Mouse (Mus musculus) spleen, adult 12 weeks (tissue): ENCODE measurements around the gene Pla2r1.

Experiments used
- DNase-seq: peaks from one replicate; pipeline ENCODE4 v3.0.0; 2022; ENCODE audit warnings: low spot score

The Pla2r1 gene

GRCm38 (mm10) chr2:60552902-60553682 lies at the start of gene Pla2r1:
Pla2r1 (minus strand) TSS chr2:60553308.
- DNase-seq: no peak

GRCm38 (mm10) chr2:60601326-60601725 lies 48.2 kb upstream of the Pla2r1 start:
- no peak for DNase-seq

- DNase-seq: no peak
These were observed 47.8 kb upstream of the Pla2r1 start for GRCm38 (mm10) chr2:60600863-60601262.

GRCm38 (mm10) chr2:60583416-60583815 lies 30.3 kb upstream of the Pla2r1 start:
- no peak for DNase-seq

GRCm38 (mm10) chr2:60554561-60554960 lies 1.5 kb upstream of the Pla2r1 start:
- DNase-seq: no peak

- DNase-seq: no peak
These were observed 769 bp downstream of the Pla2r1 start for GRCm38 (mm10) chr2:60552177-60552901.

GRCm38 (mm10) chr2:60551673-60552072 lies 1.4 kb downstream of the Pla2r1 start:
- DNase-seq: no peak

- DNase-seq: no peak
These were observed 2.6 kb downstream of the Pla2r1 start for GRCm38 (mm10) chr2:60550521-60550920.

- no peak for DNase-seq
These were observed 3.3 kb downstream of the Pla2r1 start for GRCm38 (mm10) chr2:60549851-60550250.

GRCm38 (mm10) chr2:60546082-60546481 lies 7.0 kb downstream of the Pla2r1 start:
- no peak for DNase-seq

- DNase-seq: no peak
These were observed 9.1 kb downstream of the Pla2r1 start for GRCm38 (mm10) chr2:60544006-60544405.

GRCm38 (mm10) chr2:60541745-60542144 lies 11.4 kb downstream of the Pla2r1 start:
- DNase-seq: no peak

GRCm38 (mm10) chr2:60540346-60540745 lies 12.8 kb downstream of the Pla2r1 start:
- DNase-seq: no peak

GRCm38 (mm10) chr2:60538710-60539109 lies 14.4 kb downstream of the Pla2r1 start:
- no peak for DNase-seq

GRCm38 (mm10) chr2:60538274-60538673 lies 14.8 kb downstream of the Pla2r1 start:
- no peak for DNase-seq

- no peak for DNase-seq
These were observed 18.4 kb downstream of the Pla2r1 start for GRCm38 (mm10) chr2:60534755-60535154.

- DNase-seq: no peak
These were observed 20.1 kb downstream of the Pla2r1 start for GRCm38 (mm10) chr2:60533026-60533425.

- DNase-seq: no peak
These were observed 20.6 kb downstream of the Pla2r1 start for GRCm38 (mm10) chr2:60532495-60532894.

- DNase-seq: no peak
These were observed 37.3 kb downstream of the Pla2r1 start for GRCm38 (mm10) chr2:60515817-60516216.

GRCm38 (mm10) chr2:60514863-60515262 lies 38.2 kb downstream of the Pla2r1 start:
- DNase-seq: no peak

GRCm38 (mm10) chr2:60510718-60511117 lies 42.4 kb downstream of the Pla2r1 start:
- DNase-seq: no peak

- DNase-seq: no peak
These were observed 48.0 kb downstream of the Pla2r1 start for GRCm38 (mm10) chr2:60505145-60505544.

- DNase-seq: no peak
These were observed 48.4 kb downstream of the Pla2r1 start for GRCm38 (mm10) chr2:60504718-60505117.
